Mouse (Mus musculus) central nervous system, embryonic 14 days (tissue): ENCODE measurements around the gene Wdcp. TPM values are rescaled to one million over a fixed set of nuclear protein-coding genes. Genes with fewer than 3 reads are reported as not detected.

ENCODE experiments used
- polyA plus RNA-seq: library from polyadenylated mRNA; depleted of rRNA; stranded (reverse); fragments of >200 nt; gene quantifications from 2 replicates; pipeline ENCODE4 v1.2.3, GENCODE M21; 2012; rRNA removed

Gene Wdcp
- 12.9 and 14.4 TPM in 2 replicates for polyA plus RNA-seq

DNA sequence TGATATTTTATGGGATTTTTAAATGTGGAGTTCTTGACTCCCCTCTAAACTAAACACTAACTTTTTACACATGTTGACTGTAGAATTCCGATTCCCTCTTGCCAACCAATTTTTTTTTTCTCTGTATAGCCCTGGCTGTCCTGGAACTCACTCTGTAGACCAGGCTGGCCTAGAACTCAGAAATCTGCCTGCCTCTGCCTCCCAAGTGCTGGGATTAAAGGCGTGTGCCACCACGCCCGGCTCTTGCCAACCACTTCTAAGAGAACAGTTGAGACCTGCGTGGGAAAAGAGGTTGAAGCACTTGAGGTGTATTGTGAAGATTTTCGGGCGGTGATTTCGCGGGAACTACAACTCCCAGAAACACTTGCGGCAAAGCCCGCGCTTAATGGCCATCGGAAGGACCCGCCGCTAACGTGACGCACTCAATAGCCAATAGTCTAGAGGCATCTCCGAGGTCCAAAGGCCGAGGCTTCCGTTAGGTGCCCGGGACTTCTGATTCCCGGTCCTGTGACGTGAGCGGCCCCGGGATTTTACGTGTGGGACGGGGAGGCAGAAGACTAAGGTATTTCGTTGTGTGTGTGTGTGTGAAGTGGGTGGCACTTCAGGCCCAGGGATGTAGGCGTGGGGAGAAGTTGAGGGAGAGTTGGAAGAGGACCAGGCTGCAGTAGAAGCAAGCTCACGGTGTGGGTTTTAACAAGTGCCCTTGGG, at the start of gene Wdcp:
Wdcp (plus strand) TSS at position 414 of the 708 bp plus-strand sequence.

DNA sequence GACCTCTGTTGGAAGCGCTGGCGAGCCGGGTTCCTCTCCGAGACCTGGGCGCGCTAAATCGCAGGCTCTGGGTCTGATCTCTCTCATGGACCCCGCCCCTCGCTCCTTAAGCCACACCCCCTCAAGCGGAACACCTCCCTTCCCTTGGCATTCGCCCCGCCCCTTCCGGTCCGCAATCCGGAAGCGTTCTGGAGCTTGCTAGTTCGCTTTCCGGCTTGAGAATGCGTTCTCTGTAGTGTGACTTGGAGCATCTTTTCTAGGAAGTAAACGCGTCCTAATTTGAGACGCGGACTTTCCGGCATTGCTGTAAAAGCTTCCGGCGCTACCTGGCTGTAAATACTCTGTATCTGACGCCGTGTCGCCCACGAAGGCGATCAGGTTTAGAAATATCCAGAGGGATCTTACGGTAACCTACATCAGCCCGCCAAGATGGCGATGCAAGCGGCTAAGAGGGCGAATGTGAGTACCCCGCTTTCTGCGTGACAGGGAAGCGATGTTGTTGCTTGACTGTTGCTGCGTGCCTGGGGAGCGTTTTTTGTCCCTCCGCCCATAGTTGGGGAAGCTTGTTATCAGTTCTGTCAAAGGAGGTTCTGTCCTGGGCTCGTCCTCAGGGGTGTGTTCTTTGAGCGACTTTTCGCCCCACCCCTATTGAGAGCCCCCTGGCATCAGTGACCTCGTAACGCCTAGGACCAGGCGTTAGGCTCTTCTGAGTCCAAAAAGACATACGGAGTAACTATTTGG, 25.6 kb upstream of the Wdcp start, which contains the start of gene Sf3b6:
Sf3b6 (plus strand) TSS at position 184 of the 741 bp plus-strand sequence.

DNA sequence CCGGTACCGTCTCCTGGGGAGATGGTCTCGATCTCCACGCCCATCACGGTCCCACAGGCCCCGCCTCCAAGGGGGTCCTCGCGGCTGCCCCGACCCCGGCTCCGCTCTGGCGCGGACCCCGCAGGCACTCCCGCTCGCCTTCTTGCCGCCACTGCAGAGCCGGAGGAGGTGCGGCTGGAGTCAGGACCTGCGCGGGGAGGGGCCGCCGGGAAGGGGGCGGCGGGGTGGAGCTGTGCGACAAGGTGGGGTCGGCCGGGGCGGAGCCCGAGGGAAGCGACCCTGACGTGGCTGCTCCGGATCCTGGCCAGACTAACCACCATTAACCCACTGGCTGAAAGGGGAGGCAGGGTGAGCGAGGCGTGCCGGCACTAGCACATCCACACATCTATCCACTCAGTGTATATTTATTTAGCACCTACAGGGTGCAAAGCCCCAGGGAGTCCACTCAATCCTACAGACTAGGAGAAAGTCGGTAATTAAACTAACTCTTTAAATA, 1.7 kb upstream of the Wdcp start, which contains the start of gene Fkbp1b:
Fkbp1b (minus strand) TSS at position 200 of the 496 bp plus-strand sequence.

DNA sequence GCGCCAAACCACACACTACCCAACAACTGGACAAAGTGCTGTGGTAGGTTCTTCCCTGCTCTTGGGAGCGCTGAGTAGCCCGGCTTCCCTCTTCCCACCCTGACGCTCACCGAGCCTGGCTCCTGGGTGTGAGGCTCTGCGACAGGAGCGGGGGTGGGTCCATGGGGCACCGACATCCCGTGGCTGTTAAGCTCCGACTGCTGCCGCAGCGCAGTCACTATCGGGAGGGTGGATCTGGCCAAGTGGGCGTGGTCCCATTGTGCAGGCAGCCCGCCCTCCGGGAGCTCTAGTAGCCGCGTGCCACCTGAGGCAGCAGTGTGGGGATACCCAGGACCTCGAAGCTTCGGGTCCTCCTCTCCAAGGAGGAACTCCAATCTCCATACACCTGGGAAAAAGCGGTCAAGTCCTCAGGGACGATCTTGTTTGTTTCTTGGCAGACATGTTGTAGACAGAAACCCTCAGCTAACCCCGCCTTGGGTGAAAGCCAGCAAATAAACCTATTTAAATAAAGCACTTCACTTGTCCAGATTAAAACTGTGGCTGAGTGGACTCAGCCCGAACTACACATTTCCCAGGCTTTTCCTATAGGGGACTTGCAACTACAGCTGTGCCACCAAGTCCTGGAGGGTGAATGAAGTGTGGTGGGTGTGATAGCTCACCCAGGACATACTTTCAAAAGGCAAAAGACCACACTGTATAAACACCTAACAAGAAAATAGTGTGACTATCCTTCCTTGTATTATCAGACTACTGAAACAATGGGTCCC, 31.2 kb downstream of the Wdcp start, which contains the start of gene Mfsd2b:
Mfsd2b (minus strand) TSS at position 199 of the 767 bp plus-strand sequence.

DNA sequence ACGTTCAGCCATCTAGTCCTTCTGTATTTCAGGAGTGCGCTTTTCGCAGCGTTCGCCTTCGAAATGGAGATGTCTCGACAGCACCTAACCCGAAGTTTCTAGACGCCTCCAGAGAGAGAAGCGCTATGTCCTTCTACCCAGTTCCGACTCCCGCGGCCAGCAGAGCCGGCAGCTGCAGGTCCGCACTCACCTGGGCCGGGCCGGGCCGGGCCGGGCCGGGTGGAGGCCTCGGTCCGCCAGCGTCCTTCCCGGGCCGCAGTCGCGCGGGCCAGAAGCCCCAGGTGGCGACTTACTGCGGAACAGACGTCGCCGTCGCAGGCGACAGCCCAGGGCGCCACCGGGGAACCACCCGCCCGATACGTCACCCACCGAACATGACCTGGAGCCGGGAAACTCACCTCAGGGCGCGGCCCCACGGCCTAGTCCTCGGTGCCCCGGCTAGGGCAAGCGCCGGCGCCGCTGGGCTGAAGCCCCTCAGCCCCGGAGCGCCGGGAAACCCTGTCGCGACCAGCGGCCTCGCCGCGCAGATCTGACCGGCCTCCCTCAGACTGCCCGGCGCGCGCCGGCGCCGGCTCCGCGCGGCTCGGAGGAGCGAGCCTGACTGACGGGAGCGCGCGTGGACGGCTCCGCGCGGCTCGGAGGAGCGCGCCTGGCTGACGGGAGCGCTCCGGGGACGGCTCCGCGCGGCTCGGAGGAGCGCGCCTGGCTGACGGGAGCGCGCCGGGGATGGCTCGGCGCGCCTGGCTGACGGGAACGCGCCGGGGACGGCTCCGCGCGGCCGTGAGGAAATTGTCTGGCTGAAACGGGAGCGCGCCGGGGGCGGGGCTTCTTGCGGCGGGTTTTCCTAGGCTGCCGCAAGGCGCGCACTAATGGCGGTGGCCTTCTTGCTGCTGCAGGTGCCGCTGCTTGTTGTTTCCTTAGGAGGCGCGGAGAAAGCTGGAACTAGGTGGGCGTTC, 64.1 kb downstream of the Wdcp start, which contains the start of gene Ubxn2a:
Ubxn2a (minus strand) TSS at position 755 of the 956 bp plus-strand sequence.

Other genes with a start within 250 kb of the Wdcp start
- gene Fam228a, start 104.9 kb upstream of the Wdcp start, polyA plus RNA-seq, result 2.1 and 2.2 TPM in 2 replicates
- 6.2 and 6.4 TPM in 2 replicates for gene Pfn4, start 74.3 kb upstream of the Wdcp start, polyA plus RNA-seq
- gene Fam228b, start 74.0 kb upstream of the Wdcp start, polyA plus RNA-seq, result 3.9 and 6.9 TPM in 2 replicates
- gene Sf3b6, start 25.8 kb upstream of the Wdcp start, polyA plus RNA-seq, result 209 and 279 TPM in 2 replicates
- 30.9 and 47.0 TPM in 2 replicates for gene Fkbp1b, start 1.7 kb upstream of the Wdcp start, polyA plus RNA-seq
- 3.4 and 4.2 TPM in 2 replicates for gene Mfsd2b, start 31.1 kb downstream of the Wdcp start, polyA plus RNA-seq
- 9.6 and 10.7 TPM in 2 replicates for gene Ubxn2a, start 64.4 kb downstream of the Wdcp start, polyA plus RNA-seq
- gene Atad2b, start 74.0 kb downstream of the Wdcp start, polyA plus RNA-seq, result 26.7 and 27.9 TPM in 2 replicates